Mouse (Mus musculus) naive thymus-derived CD4-positive, alpha-beta T cell, adult 5 months (primary cell): Measurements from ENCODE around the gene Fam234b. TPM values are rescaled to one million over a fixed set of nuclear protein-coding genes. Genes with fewer than 3 reads are reported as not detected.

Experiments used
- polyA plus RNA-seq: library from polyadenylated mRNA; unstranded; fragments of 100-300 nt; shearing (Covaris generic); gene quantifications from one replicate; pipeline ENCODE4 v1.2.1, GENCODE M21; 2017

Fam234b gene
- polyA plus RNA-seq, result 20.6 TPM

GRCm38 (mm10) chr6:135197921-135198532 lies at the start of gene Fam234b, which contains the start of gene Hebp1:
Gene Fam234b (plus strand): TSS chr6:135197977.
Gene Hebp1 (minus strand): TSS chr6:135198022.

DNA sequence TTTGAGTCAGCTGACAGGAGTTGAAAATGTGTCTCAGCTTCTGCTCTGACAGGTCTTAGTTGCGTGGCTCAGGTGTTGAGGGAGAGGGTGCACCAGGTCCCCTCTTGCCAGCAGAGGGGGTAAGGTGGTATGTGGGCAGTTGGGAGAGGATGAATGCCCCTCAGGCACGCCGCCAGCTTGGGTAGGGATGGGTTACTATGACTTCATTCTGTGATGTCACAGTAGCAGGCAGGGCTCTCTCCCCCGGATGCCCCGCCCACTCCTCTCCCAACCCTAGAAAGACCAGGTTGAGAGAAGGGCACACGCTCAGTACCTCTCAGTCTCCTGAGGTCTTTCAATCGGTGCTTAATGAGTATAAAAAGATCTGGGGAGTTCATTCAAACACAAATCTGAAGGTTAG lies 56.4 kb downstream of the Fam234b start, which contains the start of gene Gsg1:
Gene Gsg1, minus strand, starts transcription at position 199 of the 400 bp plus-strand sequence.

Other genes starting within 250 kb of the Fam234b start
- not detected for gene Apold1, start 216.3 kb upstream of the Fam234b start, polyA plus RNA-seq
- 162 TPM for gene Ddx47, start 186.4 kb upstream of the Fam234b start, polyA plus RNA-seq
- 1.3 TPM for gene Gprc5a, start 132.3 kb upstream of the Fam234b start, polyA plus RNA-seq
- gene Gprc5d, start 79.7 kb upstream of the Fam234b start, polyA plus RNA-seq, result not detected
- not detected for gene Hebp1, start within 50 bp of the Fam234b start, polyA plus RNA-seq
- not detected for gene Gsg1, start 56.4 kb downstream of the Fam234b start, polyA plus RNA-seq
- not detected for gene Pbp2, start 112.4 kb downstream of the Fam234b start, polyA plus RNA-seq
- 0.50 TPM for gene Emp1, start 164.6 kb downstream of the Fam234b start, polyA plus RNA-seq